Mouse (Mus musculus) heart, postnatal 0 days (tissue): ENCODE measurements around the gene Usp2.
A peak's percentile ranks its signal among the peaks of the same experiment; 100 is the strongest.

Source experiments
- CTCF ChIP-seq: IDR thresholded peaks from 2 replicates; pipeline ENCODE4 v1.5.1; 2016; ENCODE audit warnings: antibody characterized with exemption, control low read depth, low read depth
- EP300 ChIP-seq: IDR thresholded peaks from 2 replicates; pipeline ENCODE4 v1.6.1; 2016; ENCODE audit warnings: antibody characterized with exemption, low read depth

- TF ChIP-seq EP300 (no peak), CTCF (peak; percentile 75)
Measured at GRCm38 (mm10) chr9:44109360-44110095, 42.7 kb downstream of the Usp2 start.
